Mouse (Mus musculus) cerebellum, adult 2 months (tissue): ENCODE measurements around the gene Apbb1ip.

Source experiments
- CTCF ChIP-seq: fragments of 200-500 bp; IDR thresholded peaks from 2 replicates; pipeline ENCODE4 v1.5.1; 2011; ENCODE audit warnings: low read depth, mild to moderate bottlenecking, control low read depth, low read length, moderate library complexity, borderline replicate concordance; ENCODE audit not compliant: insufficient read depth
- POLR2A ChIP-seq: fragments of 200-500 bp; IDR thresholded peaks from 2 replicates; pipeline ENCODE4 v1.6.1; 2011; ENCODE audit warnings: low read length, control low read depth, borderline replicate concordance; ENCODE audit not compliant: insufficient read depth

DNA sequence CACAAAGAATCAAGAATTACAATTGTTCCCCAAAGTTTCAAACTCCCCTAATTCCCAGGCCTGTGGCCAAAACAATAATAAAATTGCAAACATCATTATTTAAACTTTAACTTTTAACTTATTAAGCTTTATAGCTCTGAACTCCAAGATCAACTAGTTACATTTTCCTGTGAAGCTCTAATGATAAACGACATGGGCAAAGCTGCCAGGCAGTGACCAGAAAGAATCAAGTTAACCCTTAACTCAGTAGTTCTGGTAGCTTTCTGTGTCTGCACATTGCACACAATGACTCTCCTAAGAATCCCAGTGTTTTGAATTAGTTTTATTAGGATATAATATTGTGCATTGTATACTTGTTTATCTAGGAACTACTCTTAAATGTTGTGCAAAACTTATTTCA, 104.9 kb downstream of the Apbb1ip start:
- no peak for TF ChIP-seq POLR2A
- no peak for TF ChIP-seq CTCF
